Comparison of ENCODE assay signal across 8 mouse cellular contexts in genomic region chr3:153959035-153959730, GRCm38 (mm10). TPM values are rescaled to one million over a fixed set of nuclear protein-coding genes. Genes with fewer than 3 reads are reported as not detected.
DNase-seq lines count a peak whose midpoint lies in the region; ATAC-seq and TF ChIP-seq lines count a peak whose summit lies in the region.

No protein-coding gene starts in this region.

- peak; percentile 73 for TF ChIP-seq CTCF in G1E (IDR thresholded peaks at IDR 0.05; ENCODE audit: low read depth, low read length)

- no peaks in the 10 kb centered on the region for H3K36me3 ChIP-seq in G1E (replicated peaks)
- H3K36me3 ChIP-seq in intestine, embryonic 14.5 days (ENCODE audit: control insufficient read depth, insufficient read depth, low read length): no peaks in the 10 kb centered on the region
- H3K36me3 ChIP-seq in midbrain, embryonic 16.5 days (ENCODE audit: control insufficient read depth, insufficient read depth, low read length): no peaks in the 10 kb centered on the region

- WGBS in intestine, embryonic 14.5 days: 90% methylated on average over 1 of the region's 1 CpGs
- 100% methylated on average over 1 of the region's 1 CpGs for WGBS in midbrain, embryonic 16.5 days

- H3K4me3 ChIP-seq in G1E (ENCODE audit: low read depth, low read length): no peak overlapping the region
- no peak overlapping the region for H3K4me3 ChIP-seq in intestine, embryonic 14.5 days (ENCODE audit: low read depth, low read length)
- H3K4me3 ChIP-seq in midbrain, embryonic 16.5 days (ENCODE audit: low read depth, low read length): no peak overlapping the region

- no peak overlapping the region for H3K4me2 ChIP-seq in intestine, embryonic 14.5 days (ENCODE audit: low read length)
- H3K4me2 ChIP-seq in midbrain, embryonic 16.5 days (ENCODE audit: low read length): no peak overlapping the region

- no peaks in the 10 kb centered on the region for H3K27me3 ChIP-seq in G1E (ENCODE audit: insufficient read depth, low read length)
- no peaks in the 10 kb centered on the region for H3K27me3 ChIP-seq in intestine, embryonic 14.5 days (replicated peaks; ENCODE audit: control insufficient read depth, insufficient read depth, low read length)
- H3K27me3 ChIP-seq in midbrain, embryonic 16.5 days (ENCODE audit: control insufficient read depth, insufficient read depth, low read depth, low read length): no peaks in the 10 kb centered on the region

- ATAC-seq in G1E (ENCODE audit: extremely low read depth, insufficient number of reproducible peaks, low FRiP score, poor library complexity, severe bottlenecking): no peak
- peak; percentile 65 for ATAC-seq in intestine, embryonic 14.5 days (replicated peaks; ENCODE audit: low FRiP score, low TSS enrichment, low read depth)
- ATAC-seq in midbrain, embryonic 16.5 days: peak; percentile 73

- peaks cover 19% of the 10 kb centered on the region for H3K9me3 ChIP-seq in G1E (replicated peaks)
- no peaks in the 10 kb centered on the region for H3K9me3 ChIP-seq in intestine, embryonic 14.5 days (ENCODE audit: control insufficient read depth, low read length)
- H3K9me3 ChIP-seq in midbrain, embryonic 16.5 days (replicated peaks; ENCODE audit: control insufficient read depth, low read length, poor library complexity, severe bottlenecking): no peaks in the 10 kb centered on the region

- no peak overlapping the region for H3K27ac ChIP-seq in intestine, embryonic 14.5 days (ENCODE audit: low read depth)
- no peak overlapping the region for H3K27ac ChIP-seq in midbrain, embryonic 16.5 days (ENCODE audit: low read length)

- H3K9ac ChIP-seq in intestine, embryonic 14.5 days (ENCODE audit: low read length): no peak overlapping the region
- no peak overlapping the region for H3K9ac ChIP-seq in midbrain, embryonic 16.5 days (ENCODE audit: low read depth, low read length)

- peak; percentile 45 for DNase-seq in layer of hippocampus, adult 11-12 months (ENCODE audit: low spot score)
- DNase-seq in layer of hippocampus, postnatal 25 days (ENCODE audit: extremely low spot score in 1 of 2, low spot score in 1 of 2): no peak
- no peak for DNase-seq in G1E (ENCODE audit: low spot score)
- DNase-seq in cerebellum, adult 9-10 months: peak; percentile 69
- DNase-seq in intestine, embryonic 14.5 days (ENCODE audit: low spot score): no peak
- no peak for DNase-seq in gastrocnemius, adult 8-10 months (ENCODE audit: low spot score in 2 of 2)
- DNase-seq in ovary, postnatal 10 days (ENCODE audit: low spot score): no peak

- H3K4me1 ChIP-seq in G1E (ENCODE audit: insufficient read depth, low read depth, low read length): peaks cover 34% of the 10 kb centered on the region
- no peaks in the 10 kb centered on the region for H3K4me1 ChIP-seq in intestine, embryonic 14.5 days (replicated peaks; ENCODE audit: control insufficient read depth, insufficient read depth, low read length)
- H3K4me1 ChIP-seq in midbrain, embryonic 16.5 days (ENCODE audit: control insufficient read depth, insufficient read depth, low read length): no peaks in the 10 kb centered on the region

RNA-seq across cellular contexts. Expression of gene Slc44a5, which starts 14.1 kb away (rescaled TPM):
- 10 to 100 TPM; 43.9 to 55.5 TPM for total RNA-seq in layer of hippocampus, postnatal 25 days (2021)
- total RNA-seq in G1E (2014; fragmentation: Nextera tagmentation) (not detected in 2 replicates), G1E (2017) (0.16 and 0.23 TPM in 2 replicates)
- polyA plus RNA-seq in G1E (2012): not detected in 2 replicates
- 1.5 TPM in 2 replicates for polyA plus RNA-seq in intestine, embryonic 14.5 days (2014; fragmentation: Nextera tagmentation; extraction: Ambion mirVana)
- 9.3 and 10.8 TPM in 2 replicates for polyA plus RNA-seq in midbrain, embryonic 16.5 days (2015; fragmentation: Nextera tagmentation; extraction: Ambion mirVana)
- total RNA-seq in gastrocnemius, adult 8-10 months (2022): under 1 TPM in 2 of 4 experiments, not detected in 2; 0.05 to 0.07 TPM

RNA-seq across cellular contexts. Expression of gene Acadm, which starts 14.8 kb away (rescaled TPM):
- 10 to 100 TPM; 40.7 to 48.4 TPM for total RNA-seq in layer of hippocampus, postnatal 25 days (2021)
- total RNA-seq in G1E (2014; fragmentation: Nextera tagmentation) (89.2 and 89.9 TPM in 2 replicates), G1E (2017) (212 and 260 TPM in 2 replicates)
- polyA plus RNA-seq in G1E (2012): 6.4 and 8.3 TPM in 2 replicates
- 82.6 and 84.6 TPM in 2 replicates for polyA plus RNA-seq in intestine, embryonic 14.5 days (2014; fragmentation: Nextera tagmentation; extraction: Ambion mirVana)
- 56.7 and 65.6 TPM in 2 replicates for polyA plus RNA-seq in midbrain, embryonic 16.5 days (2015; fragmentation: Nextera tagmentation; extraction: Ambion mirVana)
- 100 to 1,000 TPM; 299 to 345 (median 326) TPM for total RNA-seq in gastrocnemius, adult 8-10 months (2022)

RNA-seq across cellular contexts. Expression of gene Rabggtb, which starts 46.4 kb away (rescaled TPM):
- total RNA-seq in layer of hippocampus, postnatal 25 days (2021): 10 to 100 TPM; 72.8 to 73.1 TPM
- 147 and 179 TPM in 2 replicates for total RNA-seq in G1E (2014; fragmentation: Nextera tagmentation)
- 227 and 242 TPM in 2 replicates for total RNA-seq in G1E (2017)
- 26.7 and 30.3 TPM in 2 replicates for polyA plus RNA-seq in G1E (2012)
- 61.8 and 64.1 TPM in 2 replicates for polyA plus RNA-seq in intestine, embryonic 14.5 days (2014; fragmentation: Nextera tagmentation; extraction: Ambion mirVana)
- polyA plus RNA-seq in midbrain, embryonic 16.5 days (2015; fragmentation: Nextera tagmentation; extraction: Ambion mirVana): 49.3 and 56.5 TPM in 2 replicates
- 10 to 100 TPM; 64.2 to 65.4 (median 64.6) TPM for total RNA-seq in gastrocnemius, adult 8-10 months (2022)

RNA-seq across cellular contexts. Expression of gene Msh4, which starts 53.2 kb away (rescaled TPM):
- under 1 TPM; 0.26 to 0.27 TPM for total RNA-seq in layer of hippocampus, postnatal 25 days (2021)
- 0.19 and 0.45 TPM in 2 replicates for total RNA-seq in G1E (2014; fragmentation: Nextera tagmentation)
- total RNA-seq in G1E (2017): 0.46 and 0.49 TPM in 2 replicates
- not detected in 2 replicates for polyA plus RNA-seq in G1E (2012)
- 0.05 and 0.13 TPM in 2 replicates for polyA plus RNA-seq in intestine, embryonic 14.5 days (2014; fragmentation: Nextera tagmentation; extraction: Ambion mirVana)
- 0.15 and 0.32 TPM in 2 replicates for polyA plus RNA-seq in midbrain, embryonic 16.5 days (2015; fragmentation: Nextera tagmentation; extraction: Ambion mirVana)
- total RNA-seq in gastrocnemius, adult 8-10 months (2022): under 1 TPM in 1 of 4 experiments, not detected in 3; 0.11 TPM

Comparison
In these comparisons a context has a peak if more than half of its experiments do, and no peak if none do; other contexts are left out.
1. DNase-seq: peak in layer of hippocampus, adult 11-12 months (single experiment) and cerebellum, adult 9-10 months (single experiment); none in layer of hippocampus, postnatal 25 days (0 of 2), G1E (single experiment), intestine, embryonic 14.5 days (single experiment), gastrocnemius, adult 8-10 months (0 of 2) and ovary, postnatal 10 days (single experiment).
2. RNA of gene Slc44a5, which starts 14.1 kb away (total RNA-seq): 43.9 to 55.5 TPM in layer of hippocampus, postnatal 25 days; 0.16 to 0.23 TPM in G1E and 0.05 to 0.07 TPM in gastrocnemius, adult 8-10 months; every median in the first group is over 10 times any median in the second.